Mouse (Mus musculus) stomach, embryonic 14.5 days (tissue): Measurements from ENCODE around the gene Ahsg. TPM values are rescaled to one million over a fixed set of nuclear protein-coding genes. Genes with fewer than 3 reads are reported as not detected.

Source experiments
- ATAC-seq: fragments of 200-750 bp; cut with Nextera tagmentation; 2 replicates; pipeline ENCODE4 v1.8.0; 2017; ENCODE audit warnings: low read depth, moderate TSS enrichment; ENCODE audit not compliant: insufficient number of reproducible peaks, insufficient read depth, low FRiP score
- H3K27ac ChIP-seq: fragments of 300-500 bp; sonication (generic); 2 replicates; pipeline ENCODE4 v1.5.1; 2014; ENCODE audit warnings: mild to moderate bottlenecking, low read length, moderate library complexity, mixed read lengths
- H3K27me3 ChIP-seq: fragments of 300-500 bp; sonication (generic); 2 replicates; pipeline ENCODE4 v1.6.1; 2014; ENCODE audit warnings: low read length, control low read depth, mixed read lengths; ENCODE audit not compliant: control insufficient read depth, insufficient read depth
- H3K36me3 ChIP-seq: fragments of 300-500 bp; sonication (generic); 2 replicates; pipeline ENCODE4 v1.6.1; 2014; ENCODE audit warnings: mild to moderate bottlenecking, control low read depth, low read length, moderate library complexity, mixed read lengths; ENCODE audit not compliant: control insufficient read depth, insufficient read depth
- H3K4me1 ChIP-seq: fragments of 300-500 bp; sonication (generic); 2 replicates; pipeline ENCODE4 v1.6.1; 2014; ENCODE audit warnings: low read length, control low read depth, mixed read lengths; ENCODE audit not compliant: control insufficient read depth, insufficient read depth
- H3K4me2 ChIP-seq: fragments of 300-500 bp; sonication (generic); replicated peaks from 2 replicates; pipeline ENCODE4 v1.6.1; 2014; ENCODE audit warnings: low read depth, low read length, control low read depth
- H3K4me3 ChIP-seq: fragments of 300-500 bp; sonication (generic); 2 replicates; pipeline ENCODE4 v1.5.1; 2014; ENCODE audit warnings: low read depth, low read length, control low read depth
- H3K9ac ChIP-seq: fragments of 300-500 bp; sonication (generic); replicated peaks from 2 replicates; pipeline ENCODE4 v1.6.1; 2014; ENCODE audit warnings: low read depth, mild to moderate bottlenecking, control low read depth, low read length, moderate library complexity, mixed read lengths
- H3K9me3 ChIP-seq: fragments of 300-500 bp; sonication (generic); 2 replicates; pipeline ENCODE4 v1.6.1; 2016; ENCODE audit warnings: low read depth, low read length, control low read depth; ENCODE audit not compliant: control insufficient read depth
- WGBS: fragments of 180-500 bp; shearing (Covaris S2); extraction: QIAGEN DNeasy Blood & Tissue Kit; methylation state at CpG from one replicate; pipeline ENCODE4 v1.1.7; 2014; 5-methylcytosine and 5-hydroxymethylcytosine counted together
- polyA plus RNA-seq: library from polyadenylated mRNA; unstranded; fragments of >200 nt; fragmentation: Nextera tagmentation; extraction: Ambion mirVana; gene quantifications from 2 replicates; pipeline ENCODE4 v1.2.1, GENCODE M21; 2014

Gene Ahsg
- polyA plus RNA-seq, 1 experiment from 2014 or later, result 1.3 TPM

DNA sequence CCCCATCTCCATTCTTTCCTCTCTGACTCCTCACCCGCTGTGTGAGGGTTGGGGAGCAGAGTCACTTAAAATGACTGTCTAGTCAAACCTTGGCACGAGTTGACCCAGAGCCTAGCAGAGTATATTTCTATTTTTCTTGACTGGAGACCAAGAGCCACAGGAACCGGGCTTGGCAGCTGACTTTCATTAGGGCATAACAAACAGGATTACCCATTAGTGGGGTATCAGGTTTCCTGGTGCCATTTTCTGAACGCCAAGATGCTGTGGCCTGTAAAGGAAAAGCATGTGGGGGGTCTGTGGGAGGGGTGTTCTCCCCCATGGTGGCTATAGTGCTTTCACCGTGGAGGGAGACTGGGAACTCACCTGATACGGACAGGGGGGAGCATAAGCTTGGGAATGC is 10.2 kb upstream of the Ahsg start:
- Histone ChIP-seq H3K9me3 (no peaks in the 10 kb centered on the region), H3K36me3 (no peaks in the 10 kb centered on the region), H3K9ac (no peak overlapping the region), H3K4me3 (no peak overlapping the region), H3K27me3 (no peaks in the 10 kb centered on the region), H3K27ac (no peak overlapping the region), H3K4me1 (no peaks in the 10 kb centered on the region), H3K4me2 (no peak overlapping the region)
- WGBS, result 31% methylated on average over 6 of the region's 6 CpGs
- ATAC-seq, result no peak

DNA sequence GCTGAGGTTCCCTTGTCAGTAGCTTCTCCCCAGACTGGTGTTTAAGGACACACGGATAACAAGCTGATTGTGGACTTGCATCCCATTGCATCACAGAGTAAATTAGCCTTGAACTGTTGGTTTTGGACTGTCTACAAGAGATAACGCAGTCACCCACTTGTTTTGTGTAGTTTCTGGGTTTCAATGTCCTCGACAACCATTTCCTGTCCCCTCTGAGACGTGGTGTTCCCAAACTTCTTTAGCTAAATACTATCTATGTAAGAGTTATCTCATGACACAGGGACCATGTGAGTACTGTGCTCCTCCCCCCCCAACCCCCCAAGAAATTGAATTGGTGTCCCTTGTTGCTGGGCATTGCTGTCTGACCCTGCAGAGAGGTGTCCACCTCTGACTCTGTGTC is 9.6 kb upstream of the Ahsg start:
- Histone ChIP-seq H3K9ac (no peak overlapping the region), H3K27me3 (no peaks in the 10 kb centered on the region), H3K4me2 (no peak overlapping the region), H3K36me3 (no peaks in the 10 kb centered on the region), H3K27ac (no peak overlapping the region), H3K9me3 (no peaks in the 10 kb centered on the region), H3K4me3 (no peak overlapping the region), H3K4me1 (no peaks in the 10 kb centered on the region)
- WGBS, result 69% methylated on average over 4 of the region's 4 CpGs
- ATAC-seq, result no peak

DNA sequence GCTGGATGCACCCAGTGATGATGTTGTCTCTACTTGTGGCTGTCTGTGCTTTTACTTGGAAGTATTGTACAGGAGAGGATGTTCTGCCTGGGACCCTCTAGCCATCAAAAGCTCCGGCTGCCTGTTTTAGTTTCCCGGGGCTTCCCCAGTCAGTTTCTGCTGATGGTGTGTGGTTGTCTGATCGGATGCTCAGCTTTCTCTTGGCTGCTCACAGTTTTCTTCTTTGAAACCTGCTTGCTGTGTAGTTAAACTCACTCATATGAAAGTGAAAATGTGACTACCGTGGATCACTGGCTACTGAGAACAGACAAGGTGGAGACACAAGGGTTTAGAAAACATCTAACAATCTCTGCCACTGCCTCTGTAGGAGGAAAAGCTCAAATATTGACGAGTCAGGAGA is 7.6 kb upstream of the Ahsg start:
- Histone ChIP-seq H3K36me3 (no peaks in the 10 kb centered on the region), H3K27me3 (no peaks in the 10 kb centered on the region), H3K4me3 (no peak overlapping the region), H3K4me2 (no peak overlapping the region), H3K27ac (no peak overlapping the region), H3K4me1 (no peaks in the 10 kb centered on the region), H3K9ac (no peak overlapping the region), H3K9me3 (no peaks in the 10 kb centered on the region)
- 86% methylated on average over 5 of the region's 5 CpGs for WGBS
- ATAC-seq, result no peak

DNA sequence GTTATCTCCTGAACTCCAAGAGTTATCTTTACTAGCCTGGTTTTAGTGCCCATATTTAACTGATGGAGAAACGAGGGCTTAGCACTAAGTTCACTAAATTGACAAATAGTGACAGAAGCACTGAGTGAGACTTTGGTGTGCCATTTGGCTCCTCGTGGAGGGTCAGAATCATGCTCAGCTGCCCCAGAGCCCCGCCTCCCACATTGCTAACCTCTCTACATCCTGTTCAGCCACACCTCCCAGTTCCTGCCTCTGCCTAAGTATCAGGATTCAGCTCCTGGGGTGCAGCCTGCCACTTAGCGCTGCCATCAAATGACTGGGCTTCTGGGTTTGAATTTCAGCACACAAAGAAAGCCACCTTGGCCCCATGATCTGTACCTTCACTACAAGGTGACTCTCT is 5.7 kb upstream of the Ahsg start:
- WGBS, result 37% methylated on average over 4 of the region's 4 CpGs
- Histone ChIP-seq H3K36me3 (no peaks in the 10 kb centered on the region), H3K4me1 (no peaks in the 10 kb centered on the region), H3K27me3 (no peaks in the 10 kb centered on the region), H3K4me2 (no peak overlapping the region), H3K9ac (no peak overlapping the region), H3K9me3 (no peaks in the 10 kb centered on the region), H3K4me3 (no peak overlapping the region), H3K27ac (no peak overlapping the region)
- no peak for ATAC-seq

DNA sequence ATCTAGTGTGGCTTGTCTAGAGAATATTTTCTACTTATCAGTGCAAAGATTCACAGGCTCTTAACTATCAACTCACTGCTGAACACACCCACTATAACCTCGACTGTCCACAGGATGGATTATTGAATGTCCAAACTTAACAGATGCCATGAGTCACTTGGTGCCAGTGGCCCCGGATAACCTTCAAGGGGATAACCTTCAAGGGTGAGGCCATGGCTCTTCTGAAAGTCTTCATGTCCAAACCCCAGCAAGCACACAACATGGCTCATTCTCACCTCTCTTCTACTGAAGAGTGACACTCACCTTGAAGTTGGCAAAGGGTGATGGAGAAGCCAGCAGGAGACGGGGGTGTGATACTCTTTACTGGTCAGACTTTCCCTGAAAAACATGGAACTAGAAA is 4.4 kb upstream of the Ahsg start:
- H3K9ac ChIP-seq, result no peak overlapping the region
- no peaks in the 10 kb centered on the region for H3K27me3 ChIP-seq
- no peak for ATAC-seq
- no peaks in the 10 kb centered on the region for H3K4me1 ChIP-seq
- no peak overlapping the region for H3K4me3 ChIP-seq
- no peak overlapping the region for H3K27ac ChIP-seq
- no peak overlapping the region for H3K4me2 ChIP-seq
- H3K9me3 ChIP-seq, result no peaks in the 10 kb centered on the region
- 66% methylated on average over 3 of the region's 3 CpGs for WGBS
- H3K36me3 ChIP-seq, result no peaks in the 10 kb centered on the region

DNA sequence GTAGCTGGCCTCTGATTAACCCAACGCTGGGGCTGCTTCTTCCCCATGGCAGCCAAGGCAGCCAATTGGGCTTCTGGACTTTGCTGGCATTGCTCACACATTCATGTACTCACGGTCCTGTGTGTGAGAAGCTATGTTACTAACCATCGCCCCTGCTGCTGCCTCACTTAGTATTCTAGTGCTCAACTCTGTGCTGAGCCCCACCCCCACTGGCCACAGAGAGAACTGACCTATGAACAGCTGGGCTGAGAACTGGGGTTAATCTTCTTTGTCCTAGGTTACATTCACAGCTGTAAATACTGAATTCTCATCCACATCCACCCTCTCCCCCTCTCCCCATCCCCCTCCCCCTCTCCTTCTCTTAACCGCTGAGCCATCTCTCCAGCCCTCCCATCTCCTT is 2.2 kb upstream of the Ahsg start:
- Histone ChIP-seq H3K27ac (no peak overlapping the region), H3K4me2 (no peak overlapping the region), H3K4me3 (no peak overlapping the region), H3K36me3 (no peaks in the 10 kb centered on the region), H3K9ac (no peak overlapping the region), H3K27me3 (no peaks in the 10 kb centered on the region), H3K9me3 (no peaks in the 10 kb centered on the region), H3K4me1 (no peaks in the 10 kb centered on the region)
- ATAC-seq, result no peak
- 72% methylated on average over 4 of the region's 4 CpGs for WGBS

DNA sequence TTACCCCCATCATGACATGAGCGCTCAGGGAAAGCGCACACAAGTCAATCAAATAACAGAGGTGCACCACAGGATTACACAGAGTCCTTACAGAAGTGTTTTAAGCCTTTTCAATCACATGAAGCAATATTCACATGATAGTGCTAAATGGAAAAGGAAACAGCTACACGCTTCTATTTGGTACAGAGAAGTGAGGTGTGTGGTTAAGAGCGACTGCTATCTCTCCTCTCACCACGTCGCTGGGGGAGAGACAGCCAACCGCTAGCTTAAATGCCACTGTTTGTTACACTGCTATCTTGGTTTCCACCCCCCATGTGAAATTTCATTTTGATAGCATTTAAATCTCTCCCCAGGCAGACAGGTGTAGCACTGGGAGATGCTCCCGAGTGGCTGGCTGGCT is 1.4 kb upstream of the Ahsg start:
- H3K9me3 ChIP-seq, result no peaks in the 10 kb centered on the region
- no peak overlapping the region for H3K27ac ChIP-seq
- H3K36me3 ChIP-seq, result no peaks in the 10 kb centered on the region
- H3K9ac ChIP-seq, result no peak overlapping the region
- no peaks in the 10 kb centered on the region for H3K27me3 ChIP-seq
- WGBS, result 83% methylated on average over 8 of the region's 8 CpGs
- no peak overlapping the region for H3K4me3 ChIP-seq
- H3K4me1 ChIP-seq, result no peaks in the 10 kb centered on the region
- no peak for ATAC-seq
- no peak overlapping the region for H3K4me2 ChIP-seq

DNA sequence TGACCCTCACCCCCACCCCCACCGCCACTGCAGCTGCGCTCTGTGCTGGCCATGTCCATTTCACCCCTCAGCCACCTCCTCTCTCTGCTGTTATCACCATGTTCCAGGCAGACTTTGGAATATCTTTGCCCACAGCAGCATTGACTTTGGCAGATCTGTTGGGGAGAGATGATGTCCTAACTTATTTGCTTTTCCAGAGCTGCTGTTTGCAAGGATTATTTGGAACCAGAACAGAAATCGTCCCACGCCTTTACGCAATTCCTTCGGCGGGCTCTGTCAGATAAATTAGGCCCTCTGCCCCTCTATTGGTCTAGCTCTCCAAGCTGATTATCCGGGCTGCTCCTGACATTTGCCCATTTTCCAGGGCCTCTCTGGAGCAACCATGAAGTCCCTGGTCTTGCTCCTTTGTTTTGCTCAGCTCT is 667 bp downstream of the Ahsg start:
- WGBS, result 89% methylated on average over 8 of the region's 8 CpGs
- Histone ChIP-seq H3K9me3 (no peaks in the 10 kb centered on the region), H3K27me3 (no peaks in the 10 kb centered on the region), H3K27ac (no peak overlapping the region), H3K9ac (no peak overlapping the region), H3K4me2 (no peak overlapping the region), H3K4me3 (no peak overlapping the region), H3K4me1 (no peaks in the 10 kb centered on the region), H3K36me3 (no peaks in the 10 kb centered on the region)
- ATAC-seq, result no peak

DNA sequence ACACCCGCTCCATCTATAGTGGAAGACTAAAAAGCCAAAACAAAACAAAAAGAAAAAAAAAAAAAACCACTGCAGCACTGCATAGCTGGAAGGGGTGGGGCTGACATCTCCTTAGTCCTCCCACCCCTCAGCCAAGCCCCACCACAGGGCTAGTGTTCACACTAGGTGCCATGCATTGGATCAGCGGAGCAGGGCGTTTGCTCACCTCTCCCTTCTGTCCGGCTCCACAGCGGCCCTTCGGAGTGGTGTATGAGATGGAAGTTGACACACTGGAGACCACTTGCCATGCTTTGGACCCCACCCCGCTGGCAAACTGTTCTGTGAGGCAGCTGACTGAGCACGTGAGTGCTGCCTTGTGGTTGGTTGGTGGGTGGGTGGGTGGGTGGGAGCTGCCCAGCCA is 3.0 kb downstream of the Ahsg start:
- H3K36me3 ChIP-seq, result no peaks in the 10 kb centered on the region
- H3K4me1 ChIP-seq, result no peaks in the 10 kb centered on the region
- no peak overlapping the region for H3K4me3 ChIP-seq
- no peaks in the 10 kb centered on the region for H3K9me3 ChIP-seq
- 60% methylated on average over 8 of the region's 8 CpGs for WGBS
- no peak overlapping the region for H3K4me2 ChIP-seq
- no peak overlapping the region for H3K27ac ChIP-seq
- ATAC-seq, result no peak
- H3K9ac ChIP-seq, result no peak overlapping the region
- H3K27me3 ChIP-seq, result no peaks in the 10 kb centered on the region
